Mouse (Mus musculus) E14TG2a.4 (cell line): ENCODE data around the gene Dock8.

Experiments used
- H3K27me3 ChIP-seq: 2 replicates; pipeline ENCODE4 v1.6.1; 2014; ENCODE audit warnings: low read length, control low read depth; ENCODE audit not compliant: insufficient read depth
- H3K36me3 ChIP-seq: 2 replicates; pipeline ENCODE4 v1.6.1; 2014; ENCODE audit warnings: low read length, control low read depth; ENCODE audit not compliant: insufficient read depth
- H3K4me1 ChIP-seq: replicated peaks from 2 replicates; pipeline ENCODE4 v1.6.1; 2014; ENCODE audit warnings: low read depth, low read length, control low read depth
- H3K4me3 ChIP-seq: replicated peaks from 2 replicates; pipeline ENCODE4 v1.5.1; 2014; ENCODE audit warnings: mild to moderate bottlenecking, low read length
- H3K9me3 ChIP-seq: 2 replicates; pipeline ENCODE4 v1.6.1; 2014; ENCODE audit warnings: low read length, control low read depth
- CTCF ChIP-seq: conservative IDR thresholded peaks from 2 replicates; pipeline ENCODE4 v1.5.1; 2014; ENCODE audit warnings: low read length
- NANOG ChIP-seq: IDR thresholded peaks from 2 replicates; pipeline ENCODE4 v1.6.1; 2014; ENCODE audit warnings: borderline replicate concordance, low read length, mixed read lengths
- POU5F1 ChIP-seq: IDR thresholded peaks from 2 replicates; pipeline ENCODE4 v1.6.1; 2014; ENCODE audit warnings: low read length, borderline replicate concordance

Gene Dock8

DNA sequence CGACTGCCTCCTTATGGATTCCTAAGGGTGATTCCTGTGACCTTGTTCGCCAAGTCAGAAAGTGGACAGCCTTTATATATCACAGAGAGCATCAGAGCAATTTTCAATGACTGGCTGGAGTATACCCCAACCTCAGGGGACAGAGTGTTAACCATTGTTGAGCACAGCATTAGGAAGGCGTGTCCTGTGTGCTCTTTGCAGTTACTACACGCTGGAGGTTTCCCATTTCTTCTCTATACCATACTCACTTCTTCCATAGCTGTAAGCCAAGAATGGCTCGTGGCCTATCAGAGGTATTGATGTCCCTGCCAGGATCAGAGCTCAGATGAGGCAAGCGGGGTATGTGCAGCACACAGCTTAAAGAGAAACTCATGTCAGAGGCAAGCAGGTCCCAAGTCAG, 181.2 kb downstream of the Dock8 start:
- no peaks in the 10 kb centered on the region for H3K9me3 ChIP-seq
- peaks cover 6% of the 10 kb centered on the region; the same call in 1 of the 2 replicates for H3K27me3 ChIP-seq

DNA sequence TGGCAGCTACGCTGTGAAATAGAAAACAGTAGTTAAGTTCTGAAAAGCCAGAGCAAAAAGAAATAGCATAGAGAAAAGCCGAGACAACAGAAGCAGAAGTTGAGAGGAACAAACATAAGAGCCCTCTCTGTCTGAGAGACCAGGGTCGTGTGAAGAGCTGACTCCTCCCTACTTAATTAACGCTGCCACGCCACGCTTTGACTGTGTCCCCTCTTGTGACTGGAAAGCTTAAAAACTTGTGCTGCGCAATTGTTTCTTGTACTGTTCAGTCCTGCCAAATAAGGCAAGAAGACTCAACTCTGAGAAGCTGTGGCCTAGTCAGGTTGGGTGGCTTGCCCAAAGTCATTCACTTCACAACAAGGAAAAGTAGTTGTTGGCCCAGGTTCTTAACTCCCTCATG, 184.7 kb downstream of the Dock8 start:
- Histone ChIP-seq H3K36me3 (no peaks in the 10 kb centered on the region), H3K4me3 (no peak overlapping the region), H3K4me1 (peaks cover 26% of the 10 kb centered on the region), H3K9me3 (peaks cover 12% of the 10 kb centered on the region), H3K27me3 (peaks cover 21% of the 10 kb centered on the region; the same call in 1 of the 2 replicates)
- no peak for TF ChIP-seq NANOG

More for the DNA sequence above, 181.2 kb downstream of the Dock8 start:
- no peaks in the 10 kb centered on the region for H3K36me3 ChIP-seq
- H3K4me3 ChIP-seq: no peak overlapping the region
- no peaks in the 10 kb centered on the region for H3K4me1 ChIP-seq
- no peak for TF ChIP-seq CTCF
- no peak for TF ChIP-seq POU5F1
- no peak for TF ChIP-seq NANOG

DNA sequence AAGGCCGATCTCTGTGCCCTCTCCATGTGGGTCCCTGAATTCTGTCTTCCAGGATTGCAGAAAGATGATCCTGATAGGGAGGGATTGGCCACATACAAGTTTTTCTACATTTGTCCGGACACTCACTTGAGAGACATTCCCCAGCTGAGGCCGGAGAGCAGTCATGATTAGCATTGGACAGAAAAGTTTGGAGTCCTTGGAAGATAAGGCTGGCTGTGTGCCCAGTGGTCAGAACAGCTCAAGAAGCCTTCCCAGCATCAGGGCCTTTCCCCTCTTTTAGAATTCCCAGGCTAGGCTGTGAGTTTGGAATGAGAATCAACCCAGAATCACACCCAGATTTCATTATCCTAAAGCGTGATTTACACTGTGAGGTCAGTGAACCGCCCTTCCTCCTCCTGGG, 187.0 kb downstream of the Dock8 start:
- Histone ChIP-seq H3K36me3 (no peaks in the 10 kb centered on the region), H3K9me3 (peaks cover 25% of the 10 kb centered on the region), H3K4me3 (no peak overlapping the region), H3K27me3 (peaks cover 21% of the 10 kb centered on the region; the same call in 1 of the 2 replicates), H3K4me1 (peaks cover 26% of the 10 kb centered on the region)
- no peak for TF ChIP-seq NANOG
- TF ChIP-seq POU5F1: no peak
- TF ChIP-seq CTCF: no peak

DNA sequence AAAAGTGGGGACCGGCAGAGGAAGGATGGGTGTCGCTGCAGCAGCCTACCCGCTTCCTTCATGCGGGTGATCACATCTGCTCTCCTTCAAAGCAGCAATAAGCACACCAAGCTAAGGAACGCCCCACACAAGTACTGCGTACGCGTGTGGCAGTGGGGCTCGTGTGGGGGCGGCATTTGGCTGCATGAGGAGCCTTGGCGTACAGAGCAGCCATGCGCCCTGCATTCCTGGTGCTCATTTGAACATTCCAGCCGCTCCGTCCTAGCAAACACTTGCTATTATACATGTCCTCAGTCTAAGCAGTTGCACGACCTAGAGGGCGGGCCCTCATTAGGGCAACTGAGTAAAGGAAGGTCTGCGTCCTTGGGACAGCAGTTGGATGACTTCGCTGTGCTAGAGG, 188.3 kb downstream of the Dock8 start:
- Histone ChIP-seq H3K27me3 (peaks cover 19% of the 10 kb centered on the region; the same call in 1 of the 2 replicates), H3K36me3 (no peaks in the 10 kb centered on the region), H3K4me1 (peaks cover 26% of the 10 kb centered on the region), H3K4me3 (peak overlapping the region; percentile 59), H3K9me3 (peaks cover 25% of the 10 kb centered on the region)
- TF ChIP-seq NANOG (no peak), POU5F1 (no peak), CTCF (no peak)

DNA sequence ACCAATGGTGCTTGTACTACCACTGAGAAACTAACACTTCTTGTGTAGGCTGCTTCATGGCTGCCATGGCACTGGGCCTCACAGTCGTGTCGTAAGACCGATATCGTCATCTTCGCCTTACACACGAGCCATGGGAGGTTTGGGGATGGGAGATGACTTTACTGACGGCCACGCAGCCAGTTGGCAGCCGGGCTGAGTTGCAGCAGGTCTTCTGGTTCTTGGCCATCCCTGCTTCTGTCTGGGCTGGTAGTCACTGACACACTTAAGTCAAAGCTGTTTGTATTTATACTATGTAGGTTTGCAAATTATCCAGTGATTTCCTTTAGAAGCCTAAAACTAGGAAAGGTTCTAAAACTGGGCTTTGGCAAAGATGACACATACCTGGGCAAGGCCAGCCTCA, 194.4 kb downstream of the Dock8 start:
- H3K9me3 ChIP-seq: peaks cover 15% of the 10 kb centered on the region
- peaks cover 12% of the 10 kb centered on the region for H3K4me1 ChIP-seq
- no peak for TF ChIP-seq CTCF
- no peak for TF ChIP-seq POU5F1
- TF ChIP-seq NANOG: no peak
- 0 out of 2 replicates have a peak, but pooled peaks cover 5% of the 10 kb centered on the region for H3K27me3 ChIP-seq
- H3K36me3 ChIP-seq: no peaks in the 10 kb centered on the region
- H3K4me3 ChIP-seq: no peak overlapping the region

DNA sequence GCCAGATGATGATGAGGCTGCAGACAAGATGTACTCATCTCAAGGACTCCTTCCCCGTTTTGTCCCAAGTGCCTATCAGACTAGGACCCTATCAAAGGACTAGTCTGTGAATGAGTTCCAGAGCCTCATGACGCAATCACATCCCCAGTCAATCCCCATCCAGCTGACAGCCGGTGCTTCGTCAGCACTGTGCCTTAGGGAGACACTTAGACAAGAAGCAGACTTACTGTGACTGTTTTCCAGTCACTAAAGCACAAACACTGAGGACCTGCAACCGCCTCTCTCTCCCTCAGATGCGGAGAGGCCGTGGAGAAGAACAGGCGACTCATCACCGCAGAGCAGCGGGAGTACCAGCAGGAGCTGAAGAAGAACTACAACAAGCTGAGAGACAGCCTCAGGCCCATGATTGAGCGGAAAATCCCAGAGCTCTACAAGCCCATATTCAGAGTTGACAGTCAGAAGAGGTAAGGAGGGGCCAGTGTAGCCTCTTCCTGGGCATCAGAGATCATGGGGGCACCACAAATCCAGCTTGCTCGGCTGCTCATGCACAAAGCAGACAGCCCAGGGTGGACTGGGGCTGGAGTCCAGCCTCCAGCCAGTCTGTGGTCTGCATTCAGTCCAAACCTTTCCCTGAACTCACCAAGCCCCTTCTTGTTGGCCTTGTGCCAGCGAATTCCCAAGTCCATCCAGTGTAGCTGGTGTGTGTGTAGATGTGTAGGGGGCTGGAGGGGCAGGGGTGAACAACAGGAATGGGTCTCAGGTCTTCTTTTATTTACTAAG, 200.9 kb downstream of the Dock8 start:
- no peaks in the 10 kb centered on the region for H3K36me3 ChIP-seq
- no peaks in the 10 kb centered on the region for H3K9me3 ChIP-seq
- TF ChIP-seq NANOG (no peak), POU5F1 (no peak), CTCF (no peak)
- no peaks in the 10 kb centered on the region for H3K27me3 ChIP-seq
- H3K4me1 ChIP-seq: peaks cover 15% of the 10 kb centered on the region
- no peak overlapping the region for H3K4me3 ChIP-seq

DNA sequence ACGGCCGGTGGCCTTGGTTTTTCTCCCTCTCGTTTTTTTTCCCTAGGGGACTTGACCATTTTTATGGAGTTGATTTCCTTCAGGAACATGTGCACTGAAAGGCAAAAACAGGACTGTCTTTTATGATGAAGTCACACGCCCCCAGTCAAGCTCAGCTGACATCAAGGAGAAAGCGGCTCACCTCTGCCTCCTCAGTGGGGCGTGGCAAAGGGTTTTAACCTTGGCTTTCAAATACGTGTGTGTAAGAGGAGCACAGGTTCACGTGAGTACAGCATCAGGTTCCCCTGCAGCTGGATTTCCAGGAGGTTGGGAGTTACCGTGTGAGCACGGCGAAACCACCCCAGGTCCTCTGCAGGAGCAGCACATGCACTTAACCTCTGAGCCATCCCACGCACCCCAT, 203.7 kb downstream of the Dock8 start:
- H3K27me3 ChIP-seq: peaks cover 5% of the 10 kb centered on the region
- H3K4me3 ChIP-seq: no peak overlapping the region
- H3K9me3 ChIP-seq: no peaks in the 10 kb centered on the region
- peaks cover 31% of the 10 kb centered on the region for H3K4me1 ChIP-seq
- no peaks in the 10 kb centered on the region for H3K36me3 ChIP-seq
- TF ChIP-seq POU5F1 (no peak), NANOG (no peak)

DNA sequence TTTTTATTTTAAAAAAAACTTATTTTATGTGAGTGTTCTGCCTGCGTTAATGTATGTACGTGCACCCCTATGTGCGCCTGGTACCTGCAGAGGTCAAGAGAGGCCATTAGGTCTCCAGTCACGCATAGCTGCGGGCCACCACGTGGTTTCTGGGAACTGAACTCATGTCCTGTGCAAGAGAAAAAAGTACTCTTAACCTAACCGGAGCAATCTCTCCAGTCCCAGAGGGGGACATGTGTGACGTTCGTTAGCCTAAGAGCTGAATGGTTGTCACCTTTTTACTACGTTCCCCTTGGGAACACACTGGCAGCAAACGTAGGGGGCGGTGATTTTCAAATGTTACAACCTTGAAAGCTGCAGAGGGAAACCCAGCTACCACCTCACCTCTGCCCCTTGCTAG, 207.6 kb downstream of the Dock8 start:
- peak overlapping the region; percentile 61 for H3K4me3 ChIP-seq

DNA sequence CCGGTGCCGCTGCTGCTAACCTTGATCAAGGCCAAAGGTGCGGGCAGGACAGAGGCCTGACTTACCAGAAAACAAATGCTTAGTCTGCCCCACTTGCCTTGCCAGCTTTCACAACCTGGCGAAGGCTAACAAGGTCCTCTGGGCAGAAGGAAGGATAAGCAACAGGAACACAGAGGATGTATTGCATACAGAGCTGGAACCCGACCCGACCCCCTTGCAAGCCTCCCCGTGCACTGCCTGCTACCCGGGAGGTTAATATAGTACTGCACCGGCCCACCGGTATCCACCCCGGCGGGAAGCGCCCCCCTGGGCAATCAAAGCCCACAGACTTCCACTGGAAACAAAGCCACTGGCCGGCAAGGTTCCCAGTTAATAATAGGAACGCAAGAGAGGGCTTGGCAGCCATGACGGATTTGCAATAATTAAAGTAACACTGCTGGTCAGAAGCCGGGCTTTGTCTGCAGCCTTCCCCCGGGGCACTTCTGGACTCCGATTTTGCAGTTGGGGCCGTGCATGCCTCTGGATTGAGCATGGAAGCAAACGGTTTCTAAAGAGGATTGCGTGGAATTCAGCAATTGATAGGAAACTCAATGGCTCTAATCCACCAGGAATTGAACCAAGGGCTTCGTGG, 208.5 kb downstream of the Dock8 start:
- peak overlapping the region; percentile 61 for H3K4me3 ChIP-seq
- peaks cover 48% of the 10 kb centered on the region for H3K4me1 ChIP-seq
- TF ChIP-seq NANOG: no peak
- TF ChIP-seq POU5F1: no peak
- no peak for TF ChIP-seq CTCF
- H3K27me3 ChIP-seq: peaks cover 18% of the 10 kb centered on the region
- no peaks in the 10 kb centered on the region for H3K36me3 ChIP-seq
- no peaks in the 10 kb centered on the region for H3K9me3 ChIP-seq

More for the DNA sequence above, 207.6 kb downstream of the Dock8 start:
- TF ChIP-seq NANOG: no peak
- no peak for TF ChIP-seq CTCF
- no peak for TF ChIP-seq POU5F1
- H3K4me1 ChIP-seq: peaks cover 48% of the 10 kb centered on the region
- H3K27me3 ChIP-seq: peaks cover 18% of the 10 kb centered on the region
- no peaks in the 10 kb centered on the region for H3K9me3 ChIP-seq
- no peaks in the 10 kb centered on the region for H3K36me3 ChIP-seq
